Mouse (Mus musculus) intestine, postnatal 0 days (tissue): Measurements from ENCODE around the gene Cdc34b. TPM values are rescaled to one million over a fixed set of nuclear protein-coding genes. Genes with fewer than 3 reads are reported as not detected.
A peak's percentile ranks its signal among the peaks of the same experiment; 100 is the strongest.

Experiments used
- ATAC-seq: fragments of 200-750 bp; cut with Nextera tagmentation; 2 replicates; pipeline ENCODE4 v1.8.0; 2017; ENCODE audit warnings: mild to moderate bottlenecking, moderate TSS enrichment, moderate library complexity
- H3K27ac ChIP-seq: fragments of 300-500 bp; sonication (generic); 2 replicates; pipeline ENCODE4 v1.5.1; 2014; ENCODE audit warnings: mild to moderate bottlenecking, low read depth, low read length, moderate library complexity
- H3K27me3 ChIP-seq: fragments of 300-500 bp; sonication (generic); replicated peaks from 2 replicates; pipeline ENCODE4 v1.6.1; 2014; ENCODE audit warnings: low read length, mixed read lengths; ENCODE audit not compliant: control insufficient read depth, insufficient read depth
- H3K36me3 ChIP-seq: fragments of 300-500 bp; sonication (generic); 2 replicates; pipeline ENCODE4 v1.6.1; 2014; ENCODE audit warnings: mild to moderate bottlenecking, moderate library complexity; ENCODE audit not compliant: control insufficient read depth, insufficient read depth
- H3K4me1 ChIP-seq: fragments of 300-500 bp; sonication (generic); replicated peaks from 2 replicates; pipeline ENCODE4 v1.6.1; 2014; ENCODE audit warnings: antibody characterized with exemption, low read length, mixed read lengths; ENCODE audit not compliant: control insufficient read depth, insufficient read depth
- H3K4me2 ChIP-seq: fragments of 300-500 bp; sonication (generic); replicated peaks from 2 replicates; pipeline ENCODE4 v1.6.1; 2014; ENCODE audit warnings: low read depth, mild to moderate bottlenecking, moderate library complexity
- H3K4me3 ChIP-seq: fragments of 300-500 bp; sonication (generic); 2 replicates; pipeline ENCODE4 v1.5.1; 2014; ENCODE audit warnings: low read depth, low read length
- H3K9ac ChIP-seq: fragments of 300-500 bp; sonication (generic); 2 replicates; pipeline ENCODE4 v1.6.1; 2014; ENCODE audit warnings: mild to moderate bottlenecking, low read depth, low read length
- H3K9me3 ChIP-seq: fragments of 300-500 bp; sonication (generic); 2 replicates; pipeline ENCODE4 v1.6.1; 2016; ENCODE audit warnings: mixed run types; ENCODE audit not compliant: control insufficient read depth
- CTCF ChIP-seq: sonication (generic); IDR thresholded peaks from 2 replicates; pipeline ENCODE4 v1.5.1; 2016; ENCODE audit warnings: low read depth, mild to moderate bottlenecking, control low read depth, antibody characterized with exemption, moderate library complexity
- WGBS: fragments of 180-500 bp; shearing (Covaris S2); extraction: QIAGEN DNeasy Blood & Tissue Kit; methylation state at CpG from one replicate; pipeline ENCODE4 v1.1.7; 2014; 5-methylcytosine and 5-hydroxymethylcytosine counted together
- polyA plus RNA-seq: library from polyadenylated mRNA; unstranded; fragments of >200 nt; fragmentation: Nextera tagmentation; extraction: Ambion mirVana; gene quantifications from 2 replicates; pipeline ENCODE4 v1.2.1, GENCODE M21; 2015

Cdc34b gene
- polyA plus RNA-seq, 1 experiment from 2014 or later, result 0.13 TPM

- H3K4me1 ChIP-seq, result no peaks in the 10 kb centered on the region
- no peak overlapping the region for H3K27ac ChIP-seq
- H3K4me3 ChIP-seq, result no peak overlapping the region; the same call in 1 of the 2 replicates
- ATAC-seq, result no peak
- H3K9me3 ChIP-seq, result no peaks in the 10 kb centered on the region
- no peak overlapping the region for H3K9ac ChIP-seq
- 0 out of 2 replicates have a peak, but pooled peaks cover 6% of the 10 kb centered on the region for H3K27me3 ChIP-seq
- no peaks in the 10 kb centered on the region for H3K36me3 ChIP-seq
- peak overlapping the region; percentile 37 for H3K4me2 ChIP-seq
- 41% methylated on average over 27 of the region's 27 CpGs for WGBS
- no peak for TF ChIP-seq CTCF
Observed at GRCm38 (mm10) chr11:94701401-94702215, 40.0 kb upstream of the Cdc34b start.

- no peak for TF ChIP-seq CTCF
- Histone ChIP-seq H3K9ac (no peak overlapping the region), H3K36me3 (no peaks in the 10 kb centered on the region), H3K9me3 (no peaks in the 10 kb centered on the region), H3K4me3 (no peak overlapping the region), H3K27me3 (0 out of 2 replicates have a peak, but pooled peaks cover 6% of the 10 kb centered on the region), H3K27ac (no peak overlapping the region), H3K4me2 (peak overlapping the region; percentile 37; the same call in 1 of the 2 replicates), H3K4me1 (no peaks in the 10 kb centered on the region)
- no peak for ATAC-seq
- WGBS, result 29% methylated on average over 3 of the region's 3 CpGs
Observed at GRCm38 (mm10) chr11:94702216-94702610, 39.4 kb upstream of the Cdc34b start.

DNA sequence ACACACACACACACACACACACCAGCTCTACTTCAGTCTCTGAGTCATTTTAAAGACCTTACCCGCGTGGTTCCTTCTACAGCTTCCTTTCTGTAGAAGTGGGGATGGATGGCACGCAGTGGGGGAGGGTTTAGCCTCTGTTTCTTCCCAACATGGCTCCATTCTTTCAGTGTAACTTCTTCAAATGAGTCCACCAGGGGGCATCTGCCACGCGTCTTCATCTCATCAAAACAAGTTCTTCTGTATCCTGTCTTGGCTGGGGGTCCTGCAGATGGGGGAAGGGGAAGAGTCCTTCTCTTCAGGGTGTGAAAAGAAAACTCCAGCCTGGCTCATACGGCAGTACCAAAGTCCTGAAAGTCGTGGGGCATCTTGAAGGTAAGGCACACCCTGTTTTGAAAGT, 37.6 kb upstream of the Cdc34b start:
- TF ChIP-seq CTCF, result peak; percentile 55
- Histone ChIP-seq H3K4me2 (no peak overlapping the region), H3K9ac (no peak overlapping the region), H3K27me3 (0 out of 2 replicates have a peak, but pooled peaks cover 6% of the 10 kb centered on the region), H3K4me1 (no peaks in the 10 kb centered on the region), H3K9me3 (no peaks in the 10 kb centered on the region), H3K4me3 (no peak overlapping the region), H3K36me3 (no peaks in the 10 kb centered on the region), H3K27ac (no peak overlapping the region)
- 50% methylated on average over 7 of the region's 7 CpGs for WGBS
- ATAC-seq, result no peak

DNA sequence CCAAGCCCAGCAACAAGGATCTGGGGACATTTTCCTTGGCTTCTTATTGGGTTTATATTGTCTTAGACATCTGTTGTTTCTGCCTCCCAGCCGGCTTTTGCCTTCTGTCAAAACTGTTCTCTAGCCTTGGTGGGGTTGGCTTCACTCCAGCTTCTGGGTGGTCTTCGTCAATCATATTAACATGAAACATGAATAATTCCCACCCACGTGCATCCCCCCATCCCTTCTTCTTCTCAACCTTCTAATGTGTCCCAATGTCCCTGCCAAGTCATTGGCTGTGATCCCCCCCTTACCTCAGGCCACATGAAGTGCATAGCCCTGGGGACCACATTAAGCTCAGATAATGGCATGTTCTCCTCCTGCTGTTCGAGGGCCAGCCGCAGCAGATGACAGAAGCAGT, 37.1 kb upstream of the Cdc34b start, which contains the start of gene Gm11541:
TSS of gene Gm11541 (minus strand) at position 28 of the 400 bp plus-strand sequence.
- Histone ChIP-seq H3K4me3 (no peak within 1 kb of the TSS), H3K9ac (no peak within 1 kb of the TSS), H3K27me3 (0 out of 2 replicates have a peak, but pooled peaks cover 6% of the 10 kb centered on the region), H3K4me1 (no peaks in the 10 kb centered on the region), H3K36me3 (no peaks in the 10 kb centered on the region), H3K27ac (no peak within 1 kb of the TSS), H3K9me3 (no peaks in the 10 kb centered on the region), H3K4me2 (no peak within 1 kb of the TSS)
- no peak for ATAC-seq
- 60% methylated on average over 5 of the region's 5 CpGs for WGBS
- no peak for TF ChIP-seq CTCF

GRCm38 (mm10) chr11:94713246-94713860, 28.2 kb upstream of the Cdc34b start:
- H3K9me3 ChIP-seq, result 0 out of 2 replicates have a peak, but pooled peaks cover 3% of the 10 kb centered on the region
- H3K4me3 ChIP-seq, result no peak overlapping the region
- no peak for ATAC-seq
- no peak overlapping the region for H3K4me2 ChIP-seq
- no peaks in the 10 kb centered on the region for H3K27me3 ChIP-seq
- H3K36me3 ChIP-seq, result no peaks in the 10 kb centered on the region
- H3K9ac ChIP-seq, result no peak overlapping the region
- H3K4me1 ChIP-seq, result no peaks in the 10 kb centered on the region
- no peak overlapping the region for H3K27ac ChIP-seq
- WGBS, result 37% methylated on average over 11 of the region's 11 CpGs
- TF ChIP-seq CTCF, result no peak

GRCm38 (mm10) chr11:94715622-94716021, 26.0 kb upstream of the Cdc34b start:
- H3K36me3 ChIP-seq, result no peaks in the 10 kb centered on the region
- no peak overlapping the region for H3K4me3 ChIP-seq
- H3K4me1 ChIP-seq, result no peaks in the 10 kb centered on the region
- H3K27ac ChIP-seq, result no peak overlapping the region
- 78% methylated on average over 5 of the region's 5 CpGs for WGBS
- no peak overlapping the region for H3K9ac ChIP-seq
- TF ChIP-seq CTCF, result no peak
- H3K27me3 ChIP-seq, result no peaks in the 10 kb centered on the region
- H3K9me3 ChIP-seq, result 0 out of 2 replicates have a peak, but pooled peaks cover 3% of the 10 kb centered on the region
- no peak for ATAC-seq
- no peak overlapping the region for H3K4me2 ChIP-seq
